Mouse (Mus musculus) bone marrow, adult 2 months (tissue): Measurements from ENCODE around the gene Fcgrt.

Experiments
- CTCF ChIP-seq: fragments of 200-500 bp; IDR thresholded peaks from 2 replicates; pipeline ENCODE4 v1.5.1; 2011; ENCODE audit warnings: low read length, control low read depth; ENCODE audit not compliant: control insufficient read depth, insufficient read depth
- POLR2A ChIP-seq: fragments of 200-500 bp; IDR thresholded peaks from 2 replicates; pipeline ENCODE4 v1.6.1; 2011; ENCODE audit warnings: low read depth, mild to moderate bottlenecking, control low read depth, low read length, borderline replicate concordance; ENCODE audit not compliant: control insufficient read depth

GRCm38 (mm10) chr7:45102441-45102840, 1.2 kb downstream of the Fcgrt start:
- TF ChIP-seq POLR2A (no peak), CTCF (no peak)
